Mouse (Mus musculus) CD4-positive, CD25-positive, alpha-beta regulatory T cell, adult 2 months (primary cell): ENCODE data around the gene Nhej1.

ENCODE experiments used
- DNase-seq: peaks from one replicate; pipeline ENCODE4 v3.0.0-alpha.2; 2012; ENCODE audit warnings: low read depth, low spot score

Nhej1 gene

GRCm38 (mm10) chr1:75125418-75125817 is 418 bp upstream of the Nhej1 start:
- DNase-seq, result no peak

- peak; percentile 72 for DNase-seq
These were observed 2.8 kb downstream of the Nhej1 start for GRCm38 (mm10) chr1:75122211-75122610.

- peak; percentile 38 for DNase-seq
These were observed 72.9 kb downstream of the Nhej1 start for GRCm38 (mm10) chr1:75052091-75052490.

- no peak for DNase-seq
These were observed 73.6 kb downstream of the Nhej1 start for GRCm38 (mm10) chr1:75051428-75051827.

GRCm38 (mm10) chr1:75048571-75048970 is 76.4 kb downstream of the Nhej1 start:
- DNase-seq, result no peak

GRCm38 (mm10) chr1:75048041-75048440 is 77.0 kb downstream of the Nhej1 start:
- no peak for DNase-seq

GRCm38 (mm10) chr1:75040429-75040828 is 84.6 kb downstream of the Nhej1 start:
- no peak for DNase-seq

- DNase-seq, result no peak
These were observed 93.0 kb downstream of the Nhej1 start for GRCm38 (mm10) chr1:75032041-75032440.

GRCm38 (mm10) chr1:75027061-75027779 is 97.8 kb downstream of the Nhej1 start:
- no peak for DNase-seq

GRCm38 (mm10) chr1:75024419-75025199 is 100.4 kb downstream of the Nhej1 start:
- no peak for DNase-seq

GRCm38 (mm10) chr1:75022216-75022615 is 102.8 kb downstream of the Nhej1 start:
- DNase-seq, result no peak

GRCm38 (mm10) chr1:75016846-75017245 is 108.2 kb downstream of the Nhej1 start:
- DNase-seq, result peak; percentile 76

- no peak for DNase-seq
These were observed 109.3 kb downstream of the Nhej1 start for GRCm38 (mm10) chr1:75015551-75016265.

GRCm38 (mm10) chr1:75014210-75014845 is 110.7 kb downstream of the Nhej1 start:
- DNase-seq, result no peak

- no peak for DNase-seq
These were observed 114.2 kb downstream of the Nhej1 start for GRCm38 (mm10) chr1:75010817-75011216.

- DNase-seq, result no peak
These were observed 114.8 kb downstream of the Nhej1 start for GRCm38 (mm10) chr1:75010203-75010602.

GRCm38 (mm10) chr1:75006016-75006415 is 119.0 kb downstream of the Nhej1 start:
- DNase-seq, result no peak

- DNase-seq, result no peak
These were observed 123.8 kb downstream of the Nhej1 start for GRCm38 (mm10) chr1:75001183-75001582.

- peak; percentile 63 for DNase-seq
These were observed 124.5 kb downstream of the Nhej1 start for GRCm38 (mm10) chr1:75000496-75000895.

- no peak for DNase-seq
These were observed 125.8 kb downstream of the Nhej1 start for GRCm38 (mm10) chr1:74999173-74999572.

GRCm38 (mm10) chr1:74997231-74997630 is 127.8 kb downstream of the Nhej1 start:
- no peak for DNase-seq

GRCm38 (mm10) chr1:74977001-74977400 is 148.0 kb downstream of the Nhej1 start:
- no peak for DNase-seq
